Mouse (Mus musculus) liver, embryonic 16.5 days (tissue): ENCODE measurements around the gene Naa25. TPM values are rescaled to one million over a fixed set of nuclear protein-coding genes. Genes with fewer than 3 reads are reported as not detected.

ENCODE experiments used
- ATAC-seq: fragments of 200-750 bp; cut with Nextera tagmentation; 2 replicates; pipeline ENCODE4 v1.8.0; 2017; ENCODE audit warnings: low read depth, mild to moderate bottlenecking, moderate number of reproducible peaks, moderate library complexity
- H3K27ac ChIP-seq: fragments of 300-500 bp; sonication (generic); 2 replicates; pipeline ENCODE4 v1.5.1; 2014; ENCODE audit warnings: mild to moderate bottlenecking, low read length
- H3K27me3 ChIP-seq: fragments of 300-500 bp; sonication (generic); 2 replicates; pipeline ENCODE4 v1.6.1; 2014; ENCODE audit warnings: low read depth, low read length, mixed read lengths; ENCODE audit not compliant: control insufficient read depth, insufficient read depth
- H3K36me3 ChIP-seq: fragments of 300-500 bp; sonication (generic); 2 replicates; pipeline ENCODE4 v1.6.1; 2014; ENCODE audit warnings: mild to moderate bottlenecking; ENCODE audit not compliant: control insufficient read depth, insufficient read depth
- H3K4me1 ChIP-seq: fragments of 300-500 bp; sonication (generic); 2 replicates; pipeline ENCODE4 v1.6.1; 2014; ENCODE audit warnings: low read depth, low read length, mixed read lengths; ENCODE audit not compliant: control insufficient read depth
- H3K4me2 ChIP-seq: fragments of 300-500 bp; sonication (generic); 2 replicates; pipeline ENCODE4 v1.6.1; 2014; ENCODE audit warnings: low read depth, low read length, mixed read lengths
- H3K4me3 ChIP-seq: fragments of 300-500 bp; sonication (generic); 2 replicates; pipeline ENCODE4 v1.5.1; 2014; ENCODE audit warnings: low read depth, mild to moderate bottlenecking, low read length
- H3K9ac ChIP-seq: fragments of 300-500 bp; sonication (generic); 2 replicates; pipeline ENCODE4 v1.6.1; 2014; ENCODE audit warnings: low read depth, low read length
- H3K9me3 ChIP-seq: fragments of 300-500 bp; sonication (generic); replicated peaks from 2 replicates; pipeline ENCODE4 v1.6.1; 2016; ENCODE audit warnings: low read length; ENCODE audit not compliant: control insufficient read depth
- WGBS: fragments of 180-500 bp; shearing (Covaris S2); extraction: QIAGEN DNeasy Blood & Tissue Kit; methylation state at CpG from one replicate; pipeline ENCODE4 v1.1.7; 2014; ENCODE audit not compliant: insufficient replicate concordance; 5-methylcytosine and 5-hydroxymethylcytosine counted together
- polyA plus RNA-seq: library from polyadenylated mRNA; unstranded; fragments of >200 nt; fragmentation: Nextera tagmentation; extraction: Ambion mirVana; gene quantifications from 2 replicates; pipeline ENCODE4 v1.2.1, GENCODE M21; 2015

Naa25 gene
- polyA plus RNA-seq, 1 experiment from 2014 or later = 16.8 TPM

DNA sequence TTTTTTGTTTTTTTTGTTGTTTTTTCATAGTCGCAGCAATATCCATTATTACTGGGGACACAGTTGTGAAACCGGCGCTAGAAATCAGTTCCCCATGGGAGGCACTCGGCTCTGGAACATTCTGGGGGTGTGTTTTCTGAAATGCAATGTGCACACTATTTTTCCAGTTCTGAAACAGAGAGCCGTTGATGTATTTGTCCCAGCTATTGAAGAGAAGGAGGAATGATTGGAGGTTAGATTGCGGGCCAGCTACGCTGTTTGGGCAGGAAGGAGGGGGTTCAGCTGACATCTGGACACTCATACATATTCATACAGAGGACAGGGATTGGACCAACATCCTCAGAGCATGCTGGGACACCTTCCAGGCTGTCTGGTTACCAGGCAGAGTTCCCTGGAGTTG, 8.6 kb upstream of the Naa25 start:
- Histone ChIP-seq H3K36me3 (no peaks in the 10 kb centered on the region), H3K4me2 (no peak overlapping the region), H3K9me3 (no peaks in the 10 kb centered on the region), H3K9ac (no peak overlapping the region), H3K4me1 (peaks cover 9% of the 10 kb centered on the region), H3K27ac (no peak overlapping the region), H3K27me3 (no peaks in the 10 kb centered on the region), H3K4me3 (no peak overlapping the region)
- 60% methylated on average over 7 of the region's 7 CpGs for whole genome bisulfite sequencing
- ATAC-seq = no peak

DNA sequence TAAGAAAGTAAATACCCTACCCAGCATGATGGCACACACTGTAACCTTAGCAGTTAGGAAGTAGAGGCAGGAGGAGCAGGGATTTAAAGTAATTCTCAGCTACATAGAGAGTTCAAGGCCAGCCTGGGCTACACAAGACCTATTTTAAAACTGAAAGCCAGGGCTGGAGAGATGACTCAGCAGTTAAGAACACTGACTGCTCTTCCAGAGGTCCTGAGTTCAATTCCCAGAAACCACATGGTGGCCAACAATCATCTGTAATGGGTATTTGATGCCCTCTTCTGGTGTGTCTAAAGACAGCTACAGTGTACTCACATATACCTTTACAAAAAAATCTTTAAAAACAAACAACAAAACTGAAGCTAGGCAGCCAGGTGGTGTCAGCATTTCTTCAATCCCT, 8.0 kb upstream of the Naa25 start:
- no peak for ATAC-seq
- no peak overlapping the region for H3K4me3 ChIP-seq

DNA sequence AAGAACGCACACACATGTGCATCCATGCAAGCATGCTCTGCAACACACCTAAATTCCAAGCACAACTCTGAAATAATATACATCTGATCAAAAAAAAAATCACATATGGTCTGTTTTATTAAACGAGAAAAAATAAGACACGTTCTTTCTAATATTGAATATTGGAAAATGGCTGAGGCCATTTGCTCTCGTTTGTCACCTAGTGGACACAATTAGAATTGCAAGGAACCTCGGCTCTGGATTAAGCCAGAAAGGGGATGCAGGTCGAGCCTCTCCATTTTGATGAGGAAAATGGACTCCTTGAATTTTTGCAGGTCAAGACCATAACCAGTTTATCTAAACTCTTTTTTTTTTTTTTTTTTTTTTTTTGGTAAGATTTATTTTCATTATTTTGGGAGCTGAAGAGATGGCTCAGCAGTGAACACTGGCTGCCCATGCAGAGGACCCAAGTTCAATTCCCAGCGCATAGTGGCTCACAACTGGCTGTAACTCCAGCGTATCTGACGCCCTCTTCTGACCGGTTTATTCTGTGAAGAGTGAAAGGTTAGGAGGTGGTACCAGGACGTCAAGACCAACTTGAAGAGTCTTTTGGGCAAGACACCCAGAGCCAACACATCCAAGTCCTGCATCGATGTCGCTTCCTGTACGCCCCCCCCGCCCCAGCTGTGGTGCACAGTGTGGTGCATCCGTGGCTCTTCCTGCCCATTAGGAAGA, 4.9 kb upstream of the Naa25 start:
- Histone ChIP-seq H3K36me3 (no peaks in the 10 kb centered on the region), H3K4me1 (peaks cover 5% of the 10 kb centered on the region), H3K4me2 (no peak overlapping the region), H3K9me3 (no peaks in the 10 kb centered on the region), H3K27me3 (no peaks in the 10 kb centered on the region), H3K27ac (no peak overlapping the region), H3K4me3 (no peak overlapping the region), H3K9ac (no peak overlapping the region)
- no peak for ATAC-seq
- 45% methylated on average over 16 of the region's 16 CpGs for WGBS

More for the DNA sequence above, 8.0 kb upstream of the Naa25 start:
- Histone ChIP-seq H3K27ac (no peak overlapping the region), H3K4me2 (no peak overlapping the region), H3K9ac (no peak overlapping the region), H3K36me3 (no peaks in the 10 kb centered on the region), H3K27me3 (no peaks in the 10 kb centered on the region), H3K9me3 (no peaks in the 10 kb centered on the region), H3K4me1 (peaks cover 3% of the 10 kb centered on the region; the same call in 1 of the 2 replicates)

- Histone ChIP-seq H3K4me2 (no peak overlapping the region), H3K27me3 (no peaks in the 10 kb centered on the region), H3K4me1 (peaks cover 6% of the 10 kb centered on the region), H3K9ac (no peak overlapping the region), H3K4me3 (no peak overlapping the region), H3K36me3 (no peaks in the 10 kb centered on the region), H3K9me3 (no peaks in the 10 kb centered on the region), H3K27ac (no peak overlapping the region)
- no peak for ATAC-seq
- 77% methylated on average over 3 of the region's 3 CpGs for WGBS
Measured at GRCm38 (mm10) chr5:121393402-121393801, 4.3 kb upstream of the Naa25 start.

GRCm38 (mm10) chr5:121395621-121396020, 2.1 kb upstream of the Naa25 start:
- ATAC-seq = no peak
- H3K27me3 ChIP-seq = no peaks in the 10 kb centered on the region
- H3K27ac ChIP-seq = no peak overlapping the region
- no peak overlapping the region for H3K9ac ChIP-seq
- 69% methylated on average over 5 of the region's 5 CpGs for WGBS
- H3K9me3 ChIP-seq = no peaks in the 10 kb centered on the region
- peaks cover 25% of the 10 kb centered on the region for H3K4me1 ChIP-seq
- no peak overlapping the region for H3K4me2 ChIP-seq
- H3K36me3 ChIP-seq = no peaks in the 10 kb centered on the region
- no peak overlapping the region for H3K4me3 ChIP-seq

- peak overlapping the region; percentile 84 for H3K9ac ChIP-seq
- peaks cover 33% of the 10 kb centered on the region for H3K4me1 ChIP-seq
- peak overlapping the region; percentile 97 for H3K4me2 ChIP-seq
- H3K27ac ChIP-seq = peak overlapping the region; percentile 45
- H3K9me3 ChIP-seq = no peaks in the 10 kb centered on the region
- no peaks in the 10 kb centered on the region for H3K27me3 ChIP-seq
- peak overlapping the region; percentile 93 for H3K4me3 ChIP-seq
- WGBS = 1% methylated on average over 67 of the region's 67 CpGs
- peak; percentile 72 for ATAC-seq
- no peaks in the 10 kb centered on the region for H3K36me3 ChIP-seq
Measured at GRCm38 (mm10) chr5:121398146-121398964, 619 bp downstream of the Naa25 start.

GRCm38 (mm10) chr5:121398965-121399462, 1.3 kb downstream of the Naa25 start:
- WGBS = 22% methylated on average over 9 of the region's 9 CpGs
- Histone ChIP-seq H3K9ac (peak overlapping the region; percentile 84; the same call in 1 of the 2 replicates), H3K4me1 (peaks cover 33% of the 10 kb centered on the region), H3K4me3 (peak overlapping the region; percentile 93), H3K4me2 (peak overlapping the region; percentile 97), H3K27ac (no peak overlapping the region), H3K9me3 (no peaks in the 10 kb centered on the region), H3K36me3 (no peaks in the 10 kb centered on the region), H3K27me3 (no peaks in the 10 kb centered on the region)
- ATAC-seq = no peak

GRCm38 (mm10) chr5:121399540-121399939, 1.8 kb downstream of the Naa25 start:
- H3K4me1 ChIP-seq = peaks cover 33% of the 10 kb centered on the region
- H3K9ac ChIP-seq = no peak overlapping the region
- H3K9me3 ChIP-seq = no peaks in the 10 kb centered on the region
- no peaks in the 10 kb centered on the region for H3K36me3 ChIP-seq
- no peak overlapping the region for H3K27ac ChIP-seq
- H3K4me3 ChIP-seq = peak overlapping the region; percentile 93; the same call in 1 of the 2 replicates
- WGBS = 50% methylated on average over 5 of the region's 5 CpGs
- ATAC-seq = no peak
- H3K27me3 ChIP-seq = no peaks in the 10 kb centered on the region
- peak overlapping the region; percentile 97 for H3K4me2 ChIP-seq

GRCm38 (mm10) chr5:121400064-121400463, 2.3 kb downstream of the Naa25 start:
- 31% methylated on average over 5 of the region's 5 CpGs for WGBS
- Histone ChIP-seq H3K27ac (no peak overlapping the region), H3K4me2 (0 out of 2 replicates have a peak overlapping the region, but pooled peaks have one; percentile 97), H3K4me3 (no peak overlapping the region), H3K9ac (no peak overlapping the region), H3K27me3 (no peaks in the 10 kb centered on the region), H3K9me3 (no peaks in the 10 kb centered on the region), H3K4me1 (peaks cover 33% of the 10 kb centered on the region), H3K36me3 (no peaks in the 10 kb centered on the region)
- ATAC-seq = no peak
